Mouse (Mus musculus) urinary bladder, postnatal 36 days (tissue): Measurements from ENCODE around the gene Dmrtc1c2.
"Not testable (repeated sequence)": the region's sequence is repeated elsewhere in the genome, so short reads cannot be mapped to it uniquely, and the experiment has no call there.

Experiments
- DNase-seq, 2 experiments: peaks; one replicate each; pipeline ENCODE4 v3.0.0; 2022; ENCODE audit warnings: low spot score in 2 of 2, mixed read lengths in 1 of 2

The Dmrtc1c2 gene

GRCm38 (mm10) chrX:102854516-102854915, at the start of gene Dmrtc1c2:
Gene Dmrtc1c2, minus strand, starts transcription at chrX:102854616.
- DNase-seq: not testable (repeated sequence)

DNA sequence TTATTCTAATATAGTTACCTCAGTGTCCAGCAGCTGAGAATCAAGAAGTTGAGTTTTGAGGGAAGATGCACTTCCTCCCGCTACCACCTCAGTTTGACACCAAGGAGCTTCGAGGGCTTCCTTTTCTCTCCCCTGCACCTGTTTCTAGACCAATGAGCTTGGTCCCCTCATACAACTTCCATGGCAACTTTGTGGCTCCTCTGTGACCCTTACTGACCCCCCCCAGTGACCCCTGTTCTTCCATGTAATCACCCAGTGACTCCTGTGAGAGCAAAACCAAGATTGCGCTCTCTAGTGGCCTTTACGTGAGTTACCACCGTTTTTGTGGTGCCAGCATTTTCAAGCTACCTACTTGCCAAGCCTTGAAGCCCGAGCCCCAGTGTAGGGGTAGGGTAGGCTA, 13.5 kb upstream of the Dmrtc1c2 start, which contains the start of gene 1700031F05Rik:
Gene 1700031F05Rik (minus strand): TSS at position 101 of the 400 bp plus-strand sequence.
- no peak for DNase-seq

- DNase-seq: no peak
Observed at GRCm38 (mm10) chrX:102812311-102812710, 42.1 kb downstream of the Dmrtc1c2 start.

GRCm38 (mm10) chrX:102802663-102803062, 51.8 kb downstream of the Dmrtc1c2 start, which contains the start of gene Dmrtc1c1:
Gene Dmrtc1c1, plus strand, starts transcription at chrX:102802963.
- not testable (repeated sequence) for DNase-seq
